Mouse (Mus musculus): ENCODE data around the gene Tas2r119.
A peak's percentile ranks its signal among the peaks of the same experiment; 100 is the strongest.
"Not testable (repeated sequence)": the region's sequence is repeated elsewhere in the genome, so short reads cannot be mapped to it uniquely, and the experiment has no call there.

Gene Tas2r119

GRCm38 (mm10) chr15:32176989-32177388 lies at the start of gene Tas2r119:
TSS of gene Tas2r119 (plus strand) at chr15:32177289.
- DNase-seq (ENCODE audit: low spot score in 2 of 2): no peak

GRCm38 (mm10) chr15:32132315-32132714 lies 44.8 kb upstream of the Tas2r119 start:
- DNase-seq (ENCODE audit: low spot score in 2 of 2): no peak

GRCm38 (mm10) chr15:32141657-32142056 lies 35.4 kb upstream of the Tas2r119 start:
- no peak for DNase-seq (ENCODE audit: low spot score in 2 of 2)

DNA sequence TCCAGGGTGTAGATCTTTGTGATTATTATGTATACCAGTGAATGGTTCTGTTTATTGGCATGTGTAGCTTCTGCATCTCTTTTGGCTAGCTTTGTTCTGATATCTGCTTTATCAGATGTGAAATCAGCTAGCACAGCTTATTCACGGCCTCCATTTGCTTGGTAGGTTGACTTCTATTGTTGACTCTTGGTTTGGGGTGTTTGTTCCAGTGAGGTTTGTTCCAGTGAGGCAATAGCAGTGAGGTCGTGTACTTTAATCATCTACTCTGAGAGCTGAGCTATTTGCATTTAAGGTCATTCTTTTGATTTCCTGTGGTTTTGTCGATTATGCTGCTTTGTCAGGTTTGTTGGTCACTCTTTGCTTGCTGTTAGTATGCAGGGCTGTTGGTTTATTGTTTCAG lies 32.8 kb upstream of the Tas2r119 start:
- DNase-seq (ENCODE audit: low spot score in 2 of 2): no peak

GRCm38 (mm10) chr15:32153404-32153803 lies 23.7 kb upstream of the Tas2r119 start:
- no peak for DNase-seq (ENCODE audit: low spot score in 2 of 2)

- DNase-seq (ENCODE audit: low spot score in 2 of 2): no peak
These were observed 23.1 kb upstream of the Tas2r119 start for GRCm38 (mm10) chr15:32153857-32154449.

GRCm38 (mm10) chr15:32156126-32156525 lies 21.0 kb upstream of the Tas2r119 start:
- no peak for DNase-seq (ENCODE audit: low spot score in 2 of 2)

DNA sequence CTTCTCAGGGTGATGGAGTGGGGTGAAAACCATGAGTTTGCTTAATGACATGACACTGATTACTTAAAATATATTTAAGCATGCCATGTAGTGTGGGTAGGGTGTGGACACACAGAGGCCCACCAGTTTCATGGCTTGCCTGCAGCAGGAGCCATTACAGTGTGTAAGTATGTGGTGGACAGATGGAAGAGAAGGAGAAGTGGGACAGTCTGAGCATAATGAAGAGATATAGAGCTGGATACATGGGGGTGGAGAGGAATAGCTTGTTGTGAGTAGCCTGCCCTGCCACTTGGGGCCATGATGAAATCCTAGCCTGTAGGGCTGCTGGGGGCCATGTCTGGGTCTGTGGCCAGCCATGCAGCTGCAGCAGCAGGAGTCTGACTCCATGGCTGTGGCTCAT lies 16.8 kb upstream of the Tas2r119 start:
- no peak for DNase-seq (ENCODE audit: low spot score in 2 of 2)

- peak; percentile 23 to 31 for DNase-seq (ENCODE audit: low spot score in 2 of 2)
These were observed 5.3 kb upstream of the Tas2r119 start for GRCm38 (mm10) chr15:32171764-32172163.

GRCm38 (mm10) chr15:32172175-32172987 lies 4.7 kb upstream of the Tas2r119 start:
- no peak for DNase-seq (ENCODE audit: low spot score in 2 of 2)

GRCm38 (mm10) chr15:32172988-32173329 lies 4.1 kb upstream of the Tas2r119 start:
- no peak for DNase-seq (ENCODE audit: low spot score in 2 of 2)

- peak in 1 of 2 experiments; percentile 34 for DNase-seq (ENCODE audit: low spot score in 2 of 2)
These were observed 3.1 kb downstream of the Tas2r119 start for GRCm38 (mm10) chr15:32180010-32180725.

- no peak for DNase-seq (ENCODE audit: low spot score in 2 of 2)
These were observed 4.9 kb downstream of the Tas2r119 start for GRCm38 (mm10) chr15:32182026-32182425.

- DNase-seq (ENCODE audit: low spot score in 2 of 2): no peak
These were observed 7.9 kb downstream of the Tas2r119 start for GRCm38 (mm10) chr15:32184964-32185363.

DNA sequence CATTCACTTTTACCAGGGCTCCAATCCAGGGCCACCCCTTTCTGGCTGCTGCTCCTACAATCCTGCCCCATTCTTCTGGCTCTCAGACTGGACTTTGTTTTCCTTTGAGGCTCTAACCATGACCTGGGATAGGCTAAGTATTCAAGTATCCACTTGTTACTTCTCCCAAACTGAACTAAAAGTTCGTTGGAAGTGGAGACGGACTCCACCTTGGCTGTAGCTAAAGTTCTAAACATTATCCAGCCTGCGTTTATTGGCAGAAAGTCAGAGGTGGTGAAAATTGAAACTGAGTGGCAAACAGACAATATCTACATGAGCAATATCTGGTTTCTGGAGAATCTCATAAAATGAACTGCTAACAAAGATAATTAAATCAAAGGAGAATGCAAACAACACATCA lies 12.8 kb downstream of the Tas2r119 start:
- no peak for DNase-seq (ENCODE audit: low spot score in 2 of 2)

DNA sequence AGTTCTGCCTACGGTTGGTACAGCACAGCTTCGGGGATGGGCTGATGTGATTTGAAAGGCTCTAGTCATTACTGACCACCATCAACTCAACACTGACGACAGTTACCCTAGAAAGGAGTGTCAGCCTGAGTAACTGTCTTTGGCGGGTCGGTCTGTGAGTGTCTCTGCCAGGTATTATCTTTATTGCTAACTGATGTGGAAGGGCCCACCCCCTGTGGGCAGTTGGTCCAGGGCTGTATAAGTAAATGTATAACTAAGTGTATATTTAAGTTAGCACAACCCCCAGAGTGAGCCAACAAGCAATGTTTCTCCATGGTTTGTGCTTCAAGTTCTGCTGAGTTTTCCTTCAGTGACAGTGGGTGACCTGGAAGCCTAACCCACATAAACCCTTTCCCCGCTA lies 13.3 kb downstream of the Tas2r119 start:
- DNase-seq (ENCODE audit: low spot score in 2 of 2): no peak

GRCm38 (mm10) chr15:32192948-32193347 lies 15.9 kb downstream of the Tas2r119 start:
- no peak for DNase-seq (ENCODE audit: low spot score in 2 of 2)

DNA sequence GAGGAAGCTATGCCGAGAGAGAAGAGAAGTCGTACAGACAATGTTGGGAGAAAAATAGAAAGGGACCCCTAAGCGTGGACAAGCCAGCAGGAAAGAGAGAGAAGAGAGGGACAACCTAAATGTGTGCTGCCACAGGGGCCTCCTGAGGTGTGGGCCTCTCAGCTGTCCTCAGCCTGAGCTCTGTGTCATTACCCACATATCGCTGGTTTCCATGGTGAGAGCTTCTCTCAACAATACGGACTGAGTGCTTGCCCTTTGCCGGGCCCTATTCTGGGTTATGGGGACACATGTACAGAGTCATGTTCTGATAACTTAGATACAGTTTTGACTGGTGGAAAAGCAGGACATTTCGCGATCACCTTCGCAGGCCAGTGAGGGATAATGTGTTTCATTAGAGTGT lies 21.0 kb downstream of the Tas2r119 start:
- no peak for DNase-seq (ENCODE audit: low spot score in 2 of 2)

DNA sequence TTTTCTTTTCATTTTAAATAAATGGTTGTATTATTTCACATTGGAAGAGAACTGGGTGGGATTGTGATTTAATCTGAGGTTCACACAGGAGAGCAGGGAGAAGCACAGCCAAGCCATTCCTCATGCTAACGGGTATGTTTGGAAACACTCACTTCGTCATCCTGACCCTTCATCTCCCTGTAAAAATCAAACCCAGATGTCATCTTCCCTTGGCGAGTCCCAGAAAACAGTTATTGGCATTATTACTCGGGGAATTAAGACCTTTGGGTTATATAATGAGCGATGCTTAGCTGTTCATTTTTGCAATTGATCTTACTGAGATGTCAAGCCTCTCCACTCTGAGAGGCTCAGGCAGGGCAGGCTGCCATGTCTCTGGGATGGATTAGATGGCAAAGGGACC lies 21.5 kb downstream of the Tas2r119 start:
- DNase-seq (ENCODE audit: low spot score in 2 of 2): no peak

GRCm38 (mm10) chr15:32203242-32203641 lies 26.2 kb downstream of the Tas2r119 start:
- peak in 1 of 2 experiments; percentile 32 for DNase-seq (ENCODE audit: low spot score in 2 of 2)

DNA sequence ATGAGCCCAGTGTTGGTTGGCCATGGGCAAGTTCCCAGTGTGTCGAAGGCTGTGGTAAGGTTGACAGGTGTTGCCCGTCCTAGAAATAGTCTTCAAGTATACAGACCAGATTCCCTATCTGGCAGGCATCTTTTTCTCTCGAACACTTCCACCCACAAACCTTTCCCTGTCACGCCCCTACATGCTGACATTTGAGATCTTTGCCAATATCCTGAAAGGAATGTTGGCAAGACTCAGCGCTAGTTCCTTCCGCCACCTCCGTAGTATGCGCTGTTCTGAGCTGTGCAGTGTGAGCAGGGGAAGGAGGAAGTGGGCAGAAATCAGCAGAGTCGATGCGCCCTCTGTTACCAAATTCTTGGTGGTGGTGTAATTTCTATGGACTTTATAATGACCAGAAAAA lies 27.8 kb downstream of the Tas2r119 start:
- DNase-seq (ENCODE audit: low spot score in 2 of 2): peak; percentile 23 to 39

- DNase-seq (ENCODE audit: low spot score in 2 of 2): not testable (repeated sequence)
These were observed 37.6 kb downstream of the Tas2r119 start for GRCm38 (mm10) chr15:32214687-32215086.

GRCm38 (mm10) chr15:32223028-32223427 lies 45.9 kb downstream of the Tas2r119 start:
- DNase-seq (ENCODE audit: low spot score in 2 of 2): no peak
